Mouse (Mus musculus): ENCODE results near the gene Borcs6.

Gene Borcs6

GRCm38 (mm10) chr11:69103531-69104435 lies 44.3 kb downstream of the Borcs6 start:
- DNase-seq = no peak

- no peak for DNase-seq
Measured at GRCm38 (mm10) chr11:69104487-69104886, 45.0 kb downstream of the Borcs6 start.

GRCm38 (mm10) chr11:69105227-69105626 lies 45.7 kb downstream of the Borcs6 start:
- no peak for DNase-seq

- DNase-seq = peak in 1 of 2 experiments; percentile 17
Measured at GRCm38 (mm10) chr11:69105796-69106195, 46.3 kb downstream of the Borcs6 start.

GRCm38 (mm10) chr11:69106299-69106698 lies 46.8 kb downstream of the Borcs6 start:
- DNase-seq = peak in 1 of 2 experiments; percentile 38

GRCm38 (mm10) chr11:69106842-69107241 lies 47.3 kb downstream of the Borcs6 start:
- DNase-seq = peak in 1 of 2 experiments; percentile 47

- peak in 1 of 2 experiments; percentile 7 for DNase-seq
Measured at GRCm38 (mm10) chr11:69107676-69108075, 48.2 kb downstream of the Borcs6 start.

GRCm38 (mm10) chr11:69108223-69108622 lies 48.7 kb downstream of the Borcs6 start:
- DNase-seq = peak in 1 of 2 experiments; percentile 8

GRCm38 (mm10) chr11:69109032-69109900 lies 49.7 kb downstream of the Borcs6 start:
- peak in 1 of 2 experiments; percentile 34 for DNase-seq

- DNase-seq = peak; percentile 98 to 99
Measured at GRCm38 (mm10) chr11:69110319-69111046, 51.0 kb downstream of the Borcs6 start.
